Mouse (Mus musculus) forelimb bud, embryonic 11.5 days (tissue): ENCODE data around the gene Gm11559.
A peak's percentile ranks its signal among the peaks of the same experiment; 100 is the strongest.
"Not testable (repeated sequence)": the region's sequence is repeated elsewhere in the genome, so short reads cannot be mapped to it uniquely, and the experiment has no call there.

Experiments
- DNase-seq: peaks from one replicate; pipeline ENCODE4 v3.0.0-alpha.2; 2012; ENCODE audit warnings: low read depth, low spot score

Gene Gm11559

DNA sequence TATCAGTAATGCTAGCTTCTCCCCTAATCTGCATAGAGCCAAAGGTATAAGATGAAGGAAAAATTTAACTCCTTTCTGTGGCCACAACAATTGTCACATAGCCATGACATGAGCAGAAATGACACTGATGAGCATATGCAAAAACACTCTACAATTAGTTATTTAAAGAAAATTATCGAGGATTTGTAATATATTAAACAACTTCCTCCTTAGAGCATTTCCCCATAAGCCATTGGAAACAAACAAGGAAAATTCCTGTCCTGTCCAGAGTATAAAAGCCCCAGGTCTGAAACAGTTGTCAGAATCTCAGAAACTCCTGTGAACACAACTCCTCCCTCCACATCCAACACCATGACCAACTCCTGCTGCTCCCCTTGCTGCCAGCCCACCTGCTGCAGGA is at the start of gene Gm11559:
Gene Gm11559, plus strand, starts transcription at position 301 of the 400 bp plus-strand sequence.
- DNase-seq = not testable (repeated sequence)

DNA sequence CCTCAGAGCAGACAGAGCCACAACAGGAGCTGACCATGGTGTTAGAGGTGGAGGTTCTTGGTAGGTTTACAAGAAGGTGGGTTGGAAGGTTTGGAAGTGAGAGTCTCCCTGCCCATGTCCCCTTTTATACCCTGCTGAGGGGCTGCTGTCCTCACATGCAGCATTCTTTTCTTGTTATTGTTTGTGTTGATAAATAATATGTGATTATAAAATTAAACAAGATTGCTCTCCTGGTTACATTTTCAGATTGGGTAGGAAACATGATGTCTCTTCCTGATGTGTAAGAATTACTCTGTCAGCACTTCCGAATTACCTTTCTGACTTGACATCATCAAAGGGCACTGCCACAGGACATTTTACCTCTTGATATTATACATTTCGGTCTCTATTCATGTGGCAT is 48.7 kb upstream of the Gm11559 start, which contains the start of gene Gm11564:
Gene Gm11564, minus strand, starts transcription at position 101 of the 400 bp plus-strand sequence.
- DNase-seq = not testable (repeated sequence)

DNA sequence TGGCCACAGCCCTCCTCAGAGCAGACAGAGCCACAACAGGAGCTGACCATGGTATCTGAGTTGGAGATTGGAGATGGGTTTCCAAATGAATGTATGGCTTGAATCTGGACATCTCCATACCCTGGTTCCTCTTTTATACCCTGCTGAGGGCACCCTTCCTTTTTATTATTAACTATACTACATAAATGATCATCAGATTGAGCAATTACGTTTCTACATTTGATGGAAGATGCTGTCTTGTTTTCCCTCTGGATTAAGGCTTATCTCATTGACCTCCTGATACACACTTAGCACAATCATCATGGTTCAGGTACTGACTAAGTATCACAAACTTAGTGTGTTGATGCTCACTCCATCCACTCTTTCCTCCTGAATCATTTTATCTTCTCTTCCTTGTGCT is 26.3 kb upstream of the Gm11559 start, which contains the start of gene 2300003K06Rik:
Gene 2300003K06Rik, minus strand, starts transcription at position 101 of the 400 bp plus-strand sequence.
- no peak for DNase-seq

DNA sequence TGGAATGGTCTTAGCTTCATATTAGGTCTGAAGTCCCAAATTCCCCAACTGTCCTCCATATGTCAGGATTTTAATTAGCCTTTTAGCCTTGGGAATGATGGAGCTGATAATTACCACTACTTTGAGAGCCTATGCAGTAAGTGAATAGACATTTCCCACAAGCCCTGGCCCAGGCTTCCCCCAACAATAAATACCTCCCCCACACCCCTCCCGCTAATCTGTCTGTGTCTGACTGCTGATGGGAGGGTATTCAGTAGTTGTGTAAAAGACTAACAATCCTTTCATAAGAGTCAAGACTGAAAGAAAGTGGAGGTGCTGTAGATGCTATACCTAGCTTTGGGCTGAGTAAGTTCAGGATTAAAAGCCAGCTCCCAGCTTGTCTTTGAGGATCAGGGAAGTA is 22.1 kb upstream of the Gm11559 start:
- DNase-seq = peak; percentile 11

DNA sequence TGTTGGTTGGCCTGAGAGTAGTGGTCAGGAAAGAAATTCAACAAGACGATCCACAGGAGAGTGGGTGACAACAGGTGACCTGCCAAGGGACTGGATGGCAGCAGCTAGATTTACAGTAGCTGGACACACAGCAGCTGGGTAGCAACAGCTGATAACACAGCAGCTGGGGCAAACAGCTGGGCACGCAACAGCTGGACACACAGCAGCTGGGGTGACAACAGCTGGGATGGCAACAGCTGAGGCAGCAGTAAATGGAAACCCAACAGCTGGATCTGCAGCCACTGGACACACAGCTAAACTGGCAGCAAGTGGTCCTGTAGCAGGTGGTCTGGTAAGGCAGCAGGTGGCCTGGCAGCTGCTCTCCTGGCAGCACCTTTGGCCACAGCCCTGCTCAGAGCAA is 17.5 kb upstream of the Gm11559 start:
- DNase-seq = no peak

DNA sequence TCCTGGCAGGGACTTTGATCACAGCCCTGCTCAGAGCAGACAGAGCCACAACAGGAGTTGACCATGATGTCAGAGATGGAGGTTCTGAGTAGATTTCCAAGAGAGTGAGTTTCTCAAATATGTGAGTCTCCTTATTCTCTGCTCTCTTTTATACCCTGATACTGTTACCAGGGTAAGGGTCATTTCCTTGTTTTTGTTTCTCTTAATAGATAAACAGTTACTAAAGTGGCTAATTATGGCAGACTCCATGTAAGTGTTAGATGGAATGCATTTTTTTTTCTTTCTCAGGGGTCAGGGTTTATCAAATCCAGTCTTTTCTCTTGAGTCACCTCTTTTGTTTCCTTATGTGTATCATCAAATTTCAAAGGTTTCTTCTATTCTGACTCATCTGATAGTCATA is 12.8 kb upstream of the Gm11559 start, which contains the start of gene Krtap4-16:
Gene Krtap4-16, minus strand, starts transcription at position 101 of the 400 bp plus-strand sequence.
- DNase-seq = no peak

DNA sequence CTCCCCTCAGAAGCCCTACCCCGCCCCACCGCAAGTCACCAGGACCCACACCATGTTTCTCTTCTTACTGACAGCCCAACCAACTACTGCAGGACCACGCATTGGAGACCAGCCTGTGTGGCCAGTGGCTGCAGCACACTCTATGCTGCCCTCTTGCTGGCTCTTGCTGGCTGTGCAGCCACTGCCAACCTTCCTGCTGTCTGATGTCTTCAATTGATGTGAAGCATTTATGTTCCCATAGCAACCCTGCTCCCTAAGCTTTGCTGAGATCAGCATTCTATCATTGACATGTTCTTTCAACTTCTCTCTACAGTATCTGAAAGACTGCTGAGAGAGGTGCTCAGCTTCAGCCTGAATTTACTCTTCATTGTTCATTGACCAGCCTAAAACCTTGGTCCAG is 10.2 kb upstream of the Gm11559 start:
- no peak for DNase-seq

DNA sequence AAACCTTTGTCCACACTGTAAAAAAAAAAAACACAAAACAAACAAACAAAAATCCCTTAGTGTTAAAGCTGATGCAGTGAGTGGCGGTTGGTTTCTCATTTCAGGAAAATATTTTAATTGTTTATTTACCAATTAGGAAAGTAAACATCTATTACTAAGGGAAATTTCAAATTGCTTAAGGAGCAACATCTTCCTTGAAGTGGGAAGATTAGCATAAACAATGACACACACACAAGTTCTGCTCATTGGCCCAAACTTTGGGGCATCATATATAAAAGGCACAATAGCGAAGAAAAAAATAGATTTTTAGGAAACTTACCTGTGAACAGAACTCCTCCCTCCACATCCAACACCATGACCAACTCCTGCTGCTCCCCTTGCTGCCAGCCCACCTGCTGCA is 6.7 kb upstream of the Gm11559 start, which contains the start of gene Gm11568:
Gene Gm11568, plus strand, starts transcription at position 301 of the 400 bp plus-strand sequence.
- DNase-seq = no peak

DNA sequence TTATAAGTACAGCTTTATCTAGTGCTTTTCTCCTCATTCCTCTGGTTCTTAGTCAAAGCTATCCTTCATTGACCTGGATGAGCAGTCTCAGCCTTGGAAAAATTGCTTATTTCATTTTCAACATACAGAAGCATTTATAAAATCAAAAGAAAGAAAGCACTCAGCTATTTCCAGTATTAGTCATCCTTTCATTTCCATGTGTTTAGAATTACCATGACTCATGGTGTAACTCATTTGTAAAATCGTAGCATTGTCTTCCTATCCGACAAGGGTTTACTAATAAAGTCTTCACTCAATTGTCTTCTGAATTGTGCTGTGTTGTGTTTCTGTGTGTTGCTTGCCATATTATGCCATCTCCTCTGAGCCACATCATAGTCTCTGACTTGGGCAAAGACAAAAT is 5.5 kb upstream of the Gm11559 start:
- no peak for DNase-seq

DNA sequence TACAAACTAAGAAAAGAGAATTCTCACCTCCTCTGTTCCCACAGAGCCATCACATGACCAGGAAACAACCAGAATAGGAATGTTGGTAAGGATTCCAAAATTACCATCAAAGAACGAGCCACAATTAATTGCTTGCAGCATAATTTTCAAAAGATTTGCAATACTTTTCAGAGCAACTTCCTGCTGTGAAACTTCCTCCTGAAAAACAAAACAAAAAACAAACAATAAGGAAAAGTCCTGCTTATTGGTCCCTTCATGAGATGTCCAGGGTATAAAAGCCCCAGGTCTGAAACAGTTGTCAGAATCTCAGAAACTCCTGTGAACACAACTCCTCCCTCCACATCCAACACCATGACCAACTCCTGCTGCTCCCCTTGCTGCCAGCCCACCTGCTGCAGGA is 8.8 kb downstream of the Gm11559 start, which contains the start of gene Krtap9-1:
Gene Krtap9-1, plus strand, starts transcription at position 301 of the 400 bp plus-strand sequence.
- not testable (repeated sequence) for DNase-seq

DNA sequence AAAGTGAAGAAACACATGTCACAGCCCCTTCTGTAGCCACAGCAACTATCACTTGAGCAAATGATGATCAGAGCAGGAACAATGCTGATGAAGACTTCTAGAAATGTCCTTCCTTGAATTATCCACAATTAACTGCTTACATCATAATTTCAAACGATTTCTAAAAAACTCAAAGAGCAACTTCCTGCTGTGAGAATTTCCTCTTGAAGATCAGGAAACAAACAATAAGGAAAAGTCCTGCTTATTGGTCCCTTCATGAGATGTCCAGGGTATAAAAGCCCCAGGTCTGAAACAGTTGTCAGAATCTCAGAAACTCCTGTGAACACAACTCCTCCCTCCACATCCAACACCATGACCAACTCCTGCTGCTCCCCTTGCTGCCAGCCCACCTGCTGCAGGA is 14.6 kb downstream of the Gm11559 start, which contains the start of gene Gm11567:
Gene Gm11567, plus strand, starts transcription at position 301 of the 400 bp plus-strand sequence.
- DNase-seq = not testable (repeated sequence)

DNA sequence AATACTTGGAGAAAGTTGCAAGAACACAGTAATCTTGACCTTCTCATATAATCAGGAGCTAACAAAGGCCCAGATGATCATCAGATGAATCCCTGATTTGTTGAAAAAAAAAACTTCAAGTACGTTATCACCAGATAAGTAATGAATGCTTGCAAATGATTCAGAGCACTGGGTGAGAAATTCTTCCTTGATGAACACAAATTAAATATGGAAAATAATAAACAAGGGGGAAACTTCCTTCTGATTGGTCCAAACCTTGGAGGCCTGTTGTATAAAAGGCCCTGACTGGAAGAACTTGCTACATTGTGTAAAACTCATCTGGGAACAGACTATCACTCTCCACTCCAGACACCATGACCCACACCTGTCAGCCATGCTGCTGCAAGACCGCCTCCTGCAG is 43.3 kb downstream of the Gm11559 start, which contains the start of gene Krtap31-1:
Gene Krtap31-1, plus strand, starts transcription at position 301 of the 400 bp plus-strand sequence.
- no peak for DNase-seq

DNA sequence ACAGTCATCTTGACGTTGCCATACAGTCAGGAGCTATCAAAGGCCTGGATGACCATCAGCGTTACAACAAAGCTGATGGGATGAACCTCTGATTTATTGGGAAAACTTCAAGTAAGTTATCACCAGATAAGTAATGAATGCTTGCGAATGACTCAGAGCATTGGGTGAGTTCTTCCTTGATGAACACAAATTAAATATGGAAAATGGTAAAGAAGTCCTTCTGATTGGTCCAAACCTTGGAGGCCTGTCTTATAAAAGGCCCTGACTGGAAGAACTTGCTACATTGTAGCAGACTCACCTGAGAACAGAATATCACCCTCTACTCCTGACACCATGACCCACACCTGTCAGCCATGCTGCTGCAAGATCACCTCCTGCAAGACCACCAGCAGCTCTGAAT is 50.2 kb downstream of the Gm11559 start, which contains the start of gene Gm11565:
Gene Gm11565, plus strand, starts transcription at position 301 of the 400 bp plus-strand sequence.
- DNase-seq = no peak
